Mouse (Mus musculus) ES-Bruce4 (cell line): ENCODE data around the gene Cnot6. TPM values are rescaled to one million over a fixed set of nuclear protein-coding genes. Genes with fewer than 3 reads are reported as not detected.

Source experiments
- H3K27ac ChIP-seq: 2 replicates; pipeline ENCODE4 v1.5.1; 2012; ENCODE audit warnings: low read length, inconsistent platforms; ENCODE audit not compliant: insufficient read depth
- H3K27me3 ChIP-seq: 2 replicates; pipeline ENCODE4 v1.6.1; 2012; ENCODE audit warnings: mild to moderate bottlenecking, low read length, inconsistent platforms; ENCODE audit not compliant: control insufficient read depth, poor library complexity, insufficient read depth, severe bottlenecking
- H3K36me3 ChIP-seq: 2 replicates; pipeline ENCODE4 v1.6.1; 2012; ENCODE audit warnings: inconsistent platforms, mild to moderate bottlenecking, low read length, moderate library complexity; ENCODE audit not compliant: control insufficient read depth, poor library complexity, insufficient read depth, severe bottlenecking
- H3K4me1 ChIP-seq: one replicate; pipeline ENCODE4 v1.8.1; 2011; ENCODE audit warnings: low read length; ENCODE audit not compliant: control insufficient read depth, insufficient read depth
- H3K4me3 ChIP-seq: 2 replicates; pipeline ENCODE4 v1.5.1; 2011; ENCODE audit warnings: low read depth, mild to moderate bottlenecking, low read length
- H3K9ac ChIP-seq: 2 replicates; pipeline ENCODE4 v1.6.1; 2012; ENCODE audit warnings: low read depth, mild to moderate bottlenecking, inconsistent platforms; ENCODE audit not compliant: poor library complexity, severe bottlenecking
- H3K9me3 ChIP-seq: replicated peaks from 2 replicates; pipeline ENCODE4 v1.6.1; 2012; ENCODE audit warnings: mild to moderate bottlenecking, low read length, inconsistent platforms; ENCODE audit not compliant: control insufficient read depth, poor library complexity, insufficient read depth, severe bottlenecking
- CTCF ChIP-seq: IDR thresholded peaks from one replicate; pipeline ENCODE4 v1.8.1; 2011; ENCODE audit warnings: low read depth, low read length
- EP300 ChIP-seq: IDR thresholded peaks from 2 replicates; pipeline ENCODE4 v1.6.1; 2011; ENCODE audit warnings: low read depth, low read length; ENCODE audit not compliant: insufficient read depth
- POLR2A ChIP-seq: IDR thresholded peaks from one replicate; pipeline ENCODE4 v1.8.1; 2011; ENCODE audit warnings: low read length; ENCODE audit not compliant: insufficient read depth
- polyA plus RNA-seq: library from polyadenylated mRNA; stranded (reverse); fragments of >200 nt; gene quantifications from 2 replicates; pipeline ENCODE4 v1.2.4, GENCODE M21; 2011; ENCODE audit warnings: low read depth; ENCODE audit not compliant: missing spikeins, insufficient read depth, insufficient read length

Gene Cnot6
- polyA plus RNA-seq, 1 experiment, result 64.3 TPM

GRCm38 (mm10) chr11:49632256-49632655 lies 80.3 kb downstream of the Cnot6 start:
- H3K36me3 ChIP-seq, result no peaks in the 10 kb centered on the region
- no peaks in the 10 kb centered on the region for H3K4me1 ChIP-seq

DNA sequence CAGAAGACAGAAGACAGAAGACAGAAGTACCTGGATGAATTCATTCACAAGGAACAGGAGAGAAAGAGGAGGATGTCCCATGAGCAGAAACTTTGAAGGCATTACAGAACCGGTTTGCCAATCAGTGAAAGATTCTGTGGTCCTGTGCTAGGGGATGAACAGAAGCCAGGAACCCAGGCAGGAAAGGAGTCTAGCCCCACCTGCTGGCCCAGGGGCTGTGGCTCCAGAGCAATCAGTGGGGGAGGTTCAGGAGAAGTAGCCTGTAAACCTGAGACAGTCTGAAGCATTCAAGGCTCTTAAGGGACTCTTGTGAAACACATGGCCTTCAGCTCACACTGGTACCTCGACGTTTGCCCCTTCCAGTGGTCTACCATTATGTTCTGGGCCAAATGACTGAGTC lies 81.4 kb downstream of the Cnot6 start:
- Histone ChIP-seq H3K27me3 (no peaks in the 10 kb centered on the region), H3K9me3 (no peaks in the 10 kb centered on the region)

More at GRCm38 (mm10) chr11:49632256-49632655, 80.3 kb downstream of the Cnot6 start:
- TF ChIP-seq EP300 (no peak), POLR2A (no peak), CTCF (no peak)
- no peak overlapping the region for H3K4me3 ChIP-seq
- H3K27me3 ChIP-seq, result no peaks in the 10 kb centered on the region
- H3K9ac ChIP-seq, result no peak overlapping the region
- no peaks in the 10 kb centered on the region for H3K9me3 ChIP-seq
- H3K27ac ChIP-seq, result no peak overlapping the region

GRCm38 (mm10) chr11:49626748-49627147 lies 85.8 kb downstream of the Cnot6 start:
- no peaks in the 10 kb centered on the region for H3K4me1 ChIP-seq
- H3K4me3 ChIP-seq, result no peak overlapping the region
- H3K9ac ChIP-seq, result no peak overlapping the region
- no peaks in the 10 kb centered on the region for H3K9me3 ChIP-seq
- no peaks in the 10 kb centered on the region for H3K36me3 ChIP-seq
- TF ChIP-seq CTCF (no peak), EP300 (no peak)
- no peak overlapping the region for H3K27ac ChIP-seq
- H3K27me3 ChIP-seq, result no peaks in the 10 kb centered on the region

More for the DNA sequence above, 81.4 kb downstream of the Cnot6 start:
- H3K27ac ChIP-seq, result no peak overlapping the region
- no peak overlapping the region for H3K9ac ChIP-seq
- H3K4me3 ChIP-seq, result no peak overlapping the region
- TF ChIP-seq POLR2A (no peak), CTCF (peak; percentile 69)
- no peaks in the 10 kb centered on the region for H3K4me1 ChIP-seq
- H3K36me3 ChIP-seq, result no peaks in the 10 kb centered on the region

DNA sequence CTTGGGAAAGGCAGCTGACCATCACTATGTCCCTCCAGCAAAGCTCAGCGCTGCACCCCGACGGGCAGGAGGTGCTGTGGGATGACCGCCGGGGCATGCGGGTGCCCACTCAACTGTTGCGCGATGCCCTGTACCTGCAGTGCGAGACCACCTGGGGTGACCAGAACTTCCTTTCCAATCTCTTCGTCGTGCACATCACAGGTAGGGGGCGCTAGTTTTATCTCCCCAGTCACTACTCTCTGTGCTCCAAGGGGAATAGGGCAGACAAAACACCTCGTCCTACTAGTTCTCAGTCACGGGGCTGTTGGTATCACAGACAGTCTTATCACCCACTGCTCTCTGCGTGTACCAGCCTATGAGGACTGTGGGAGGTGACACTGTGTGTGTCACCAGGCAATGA lies 86.7 kb downstream of the Cnot6 start:
- TF ChIP-seq EP300, result no peak
- no peak for TF ChIP-seq POLR2A
- TF ChIP-seq CTCF, result peak; percentile 40
- H3K4me3 ChIP-seq, result no peak overlapping the region
- no peak overlapping the region for H3K27ac ChIP-seq
- H3K4me1 ChIP-seq, result no peaks in the 10 kb centered on the region
- no peaks in the 10 kb centered on the region for H3K9me3 ChIP-seq
- H3K27me3 ChIP-seq, result no peaks in the 10 kb centered on the region
- no peaks in the 10 kb centered on the region for H3K36me3 ChIP-seq
- no peak overlapping the region for H3K9ac ChIP-seq

DNA sequence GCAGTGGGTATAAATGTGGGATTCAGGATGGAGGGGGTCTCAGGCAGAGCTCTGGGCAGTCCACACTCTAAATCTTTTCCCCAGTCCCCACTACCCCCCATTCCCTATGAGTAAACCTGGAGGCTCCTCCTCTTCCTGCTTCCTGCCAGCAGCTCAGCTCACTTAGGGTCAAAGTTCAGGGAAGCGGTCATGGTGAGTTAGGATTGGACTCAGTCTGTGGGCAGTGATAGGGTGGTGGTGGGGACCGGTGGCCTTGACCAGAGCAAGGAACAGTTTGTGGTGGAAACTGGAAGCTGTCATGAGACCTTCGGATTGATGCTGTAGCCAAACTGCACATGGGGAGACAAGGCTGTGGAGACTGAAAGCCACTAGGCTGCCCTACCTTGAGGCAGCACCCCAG lies 88.4 kb downstream of the Cnot6 start:
- Histone ChIP-seq H3K4me3 (no peak overlapping the region), H3K36me3 (no peaks in the 10 kb centered on the region), H3K4me1 (no peaks in the 10 kb centered on the region), H3K9me3 (no peaks in the 10 kb centered on the region), H3K27me3 (no peaks in the 10 kb centered on the region), H3K9ac (no peak overlapping the region), H3K27ac (no peak overlapping the region)
- TF ChIP-seq POLR2A, result no peak
- TF ChIP-seq EP300, result no peak
- no peak for TF ChIP-seq CTCF

GRCm38 (mm10) chr11:49621953-49622352 lies 90.6 kb downstream of the Cnot6 start:
- Histone ChIP-seq H3K9ac (no peak overlapping the region), H3K27ac (no peak overlapping the region), H3K36me3 (no peaks in the 10 kb centered on the region), H3K4me3 (no peak overlapping the region), H3K9me3 (no peaks in the 10 kb centered on the region), H3K4me1 (no peaks in the 10 kb centered on the region), H3K27me3 (no peaks in the 10 kb centered on the region)
- TF ChIP-seq EP300, result no peak
- no peak for TF ChIP-seq CTCF
- TF ChIP-seq POLR2A, result no peak

Other genes with a start within 250 kb of the Cnot6 start
- gene Olfr1386, start 247.7 kb downstream of the Cnot6 start, polyA plus RNA-seq, result not detected in 2 replicates
- not detected in 2 replicates for gene Olfr1385, start 223.7 kb downstream of the Cnot6 start, polyA plus RNA-seq
- 0.21 TPM in 1 of 2 replicates, not detected in the other for gene Olfr1384, start 206.0 kb downstream of the Cnot6 start, polyA plus RNA-seq
- 0.26 and 0.34 TPM in 2 replicates for gene Olfr1383, start 193.1 kb downstream of the Cnot6 start, polyA plus RNA-seq
- not detected in 2 replicates for gene Olfr1382, start 184.5 kb downstream of the Cnot6 start, polyA plus RNA-seq
- gene Olfr1381, start 169.3 kb downstream of the Cnot6 start, polyA plus RNA-seq, result not detected in 2 replicates
- gene Olfr1380, start 155.8 kb downstream of the Cnot6 start, polyA plus RNA-seq, result not detected in 2 replicates
- gene Flt4, start 103.5 kb downstream of the Cnot6 start, polyA plus RNA-seq, result 2.8 and 3.0 TPM in 2 replicates
- gene Scgb3a1, start 49.1 kb downstream of the Cnot6 start, polyA plus RNA-seq, result not detected in 2 replicates
- gene Gfpt2, start 81.5 kb upstream of the Cnot6 start, polyA plus RNA-seq, result 49.1 and 52.3 TPM in 2 replicates
- 47.5 and 50.7 TPM in 2 replicates for gene Mapk9, start 134.0 kb upstream of the Cnot6 start, polyA plus RNA-seq
- gene Rasgef1c, start 189.1 kb upstream of the Cnot6 start, polyA plus RNA-seq, result not detected in 2 replicates